Mouse (Mus musculus) layer of hippocampus, adult 9-11 months (tissue): Measurements from ENCODE around the gene Orm2.

ENCODE experiments used
- DNase-seq: peaks from one replicate; pipeline ENCODE4 v3.0.0; 2022

The Orm2 gene

DNA sequence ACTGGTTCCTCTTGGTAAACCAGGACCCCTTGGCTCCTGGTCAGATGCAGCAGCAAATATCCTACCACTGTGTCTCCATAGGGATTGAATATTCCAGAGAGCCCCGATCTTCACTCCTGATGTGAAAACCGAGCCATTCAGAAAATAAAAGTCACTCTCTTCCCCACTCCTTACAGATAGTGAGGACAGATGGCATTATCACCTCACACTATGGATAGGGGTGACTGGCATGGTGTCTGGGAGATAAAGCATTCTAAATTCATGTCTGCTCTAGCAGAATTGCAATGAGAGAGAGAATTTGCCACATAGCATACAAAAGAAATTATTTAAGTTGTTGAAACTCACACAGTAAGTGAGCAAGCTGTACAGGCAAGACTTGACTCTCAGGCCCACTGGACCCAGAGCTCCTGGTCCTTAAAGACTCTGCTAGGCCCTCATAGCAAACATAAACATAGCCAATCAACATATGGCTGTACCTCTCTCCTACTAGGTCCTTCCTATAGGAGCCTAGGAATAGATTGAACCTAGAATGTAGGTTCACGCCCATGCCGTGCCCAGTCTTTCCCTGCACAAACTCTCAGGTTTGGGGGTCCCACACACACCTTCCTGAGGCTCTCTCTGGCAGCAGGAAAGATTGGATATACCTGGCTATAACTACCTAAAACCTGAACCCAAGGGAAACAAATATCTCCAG lies 20.6 kb downstream of the Orm2 start:
- DNase-seq, result no peak

DNA sequence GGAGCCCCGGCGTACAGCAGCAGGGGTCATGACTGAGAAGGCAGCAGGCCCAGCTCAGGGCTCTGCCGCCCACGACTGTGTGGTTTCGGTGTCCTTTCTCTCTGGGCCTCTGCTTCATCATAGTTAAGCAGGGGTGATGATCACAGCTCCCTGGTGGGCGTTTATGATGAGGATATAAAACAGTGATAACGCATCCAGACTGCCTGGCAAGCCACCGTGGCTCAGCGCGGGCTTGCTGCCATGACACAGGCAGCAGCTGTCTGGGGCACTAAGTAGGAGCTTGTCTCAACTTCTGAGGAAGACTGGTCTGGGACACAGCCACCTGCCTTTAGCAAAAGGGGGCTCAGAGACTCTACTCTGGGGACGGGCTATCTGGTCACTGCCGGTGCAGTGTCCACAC lies 21.2 kb downstream of the Orm2 start:
- DNase-seq, result no peak

DNA sequence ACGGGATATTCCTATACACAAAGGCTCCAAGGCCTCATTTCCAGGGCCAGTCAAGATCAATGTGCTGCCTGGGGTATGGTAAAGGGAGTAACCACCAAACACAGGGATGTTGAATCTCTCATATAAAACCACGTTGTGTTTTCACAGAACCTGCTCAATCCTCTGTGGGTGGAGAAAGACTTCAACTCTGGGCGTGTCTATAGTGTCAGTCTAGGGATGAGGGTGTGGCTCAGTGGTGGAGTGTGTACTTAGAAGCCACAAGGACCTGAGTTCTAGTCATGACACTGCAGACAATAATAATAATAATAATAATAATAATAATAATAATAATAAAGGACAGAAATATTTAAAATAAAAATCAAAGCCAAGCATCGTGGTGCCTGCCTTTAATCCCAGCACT lies 22.0 kb downstream of the Orm2 start:
- no peak for DNase-seq

DNA sequence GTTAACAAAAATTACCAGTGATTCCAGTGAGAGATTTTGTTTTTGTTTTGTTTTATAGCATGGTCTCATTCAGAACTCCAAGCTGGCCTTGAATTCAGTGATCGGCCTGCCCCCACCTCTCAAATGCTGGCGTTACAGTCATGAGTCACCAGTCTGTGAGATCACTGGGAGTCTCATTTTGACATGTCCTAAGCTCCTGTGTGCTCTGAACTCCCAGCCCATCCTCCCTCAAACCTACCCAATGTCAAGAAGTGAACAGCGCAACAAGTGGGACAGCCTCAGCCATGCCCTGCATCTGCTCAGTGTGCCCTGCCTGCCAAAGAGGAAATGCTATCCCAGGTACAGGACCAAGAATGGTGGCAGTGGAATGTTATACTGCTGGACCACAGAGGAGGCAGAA lies 23.0 kb downstream of the Orm2 start:
- DNase-seq, result no peak

DNA sequence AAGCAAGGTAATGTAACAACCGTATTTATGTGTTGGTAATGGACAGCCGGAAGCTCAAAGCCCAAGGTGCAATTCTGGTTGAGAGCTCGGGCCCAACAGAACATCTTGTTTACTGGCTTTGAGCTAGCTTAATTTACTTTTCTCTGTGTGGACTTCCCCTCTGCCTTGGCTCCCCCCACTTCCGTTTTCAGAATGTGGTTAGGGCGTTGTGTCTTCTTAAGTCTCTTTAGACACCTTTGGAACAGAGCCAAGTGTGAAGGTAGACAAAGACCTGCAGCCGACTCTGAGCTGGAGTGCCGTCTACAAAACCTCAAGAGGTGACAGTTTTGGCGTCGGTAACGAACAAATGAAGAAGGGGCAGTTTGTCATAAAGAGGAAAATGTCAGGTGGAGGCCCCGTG lies 23.5 kb downstream of the Orm2 start:
- no peak for DNase-seq

- DNase-seq, result no peak
Measured at GRCm38 (mm10) chr4:63388029-63388428, 25.8 kb downstream of the Orm2 start.

DNA sequence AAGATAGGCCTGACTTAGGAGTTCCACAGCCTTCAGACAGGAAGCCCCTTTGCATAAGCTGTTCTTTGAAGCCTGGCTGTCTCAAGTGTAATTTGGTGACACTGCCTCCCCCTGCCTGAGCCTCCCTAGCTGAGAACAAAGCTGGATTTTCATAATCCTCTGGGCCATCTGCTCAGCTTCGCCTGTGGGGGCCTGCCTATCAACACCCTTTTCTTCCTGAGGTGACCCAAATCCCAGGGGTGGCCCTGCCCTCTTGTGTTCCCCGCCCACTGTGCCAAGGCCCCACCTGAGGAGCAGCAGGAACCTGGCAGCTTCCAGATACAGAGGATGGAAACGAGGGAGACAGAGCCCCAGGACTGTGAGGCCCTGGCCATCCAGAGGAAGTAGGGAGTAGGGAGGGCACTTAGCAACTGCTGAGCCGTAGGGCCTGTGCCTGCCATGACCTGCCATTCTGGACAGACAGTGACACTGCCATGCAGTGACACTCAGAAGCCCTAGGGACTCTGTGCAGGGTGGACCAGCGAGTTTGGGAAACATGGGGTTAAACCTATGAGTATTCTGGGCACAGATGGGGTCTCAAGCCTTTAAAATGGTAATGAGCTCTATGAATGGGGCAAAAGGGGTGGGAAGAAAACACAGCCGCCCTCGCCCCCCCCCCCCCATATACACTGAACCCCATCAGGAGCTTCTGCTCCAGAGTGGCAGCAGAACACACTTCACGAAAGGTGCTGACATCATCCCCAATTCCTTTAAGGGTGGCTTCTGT lies 27.1 kb downstream of the Orm2 start:
- DNase-seq, result no peak

DNA sequence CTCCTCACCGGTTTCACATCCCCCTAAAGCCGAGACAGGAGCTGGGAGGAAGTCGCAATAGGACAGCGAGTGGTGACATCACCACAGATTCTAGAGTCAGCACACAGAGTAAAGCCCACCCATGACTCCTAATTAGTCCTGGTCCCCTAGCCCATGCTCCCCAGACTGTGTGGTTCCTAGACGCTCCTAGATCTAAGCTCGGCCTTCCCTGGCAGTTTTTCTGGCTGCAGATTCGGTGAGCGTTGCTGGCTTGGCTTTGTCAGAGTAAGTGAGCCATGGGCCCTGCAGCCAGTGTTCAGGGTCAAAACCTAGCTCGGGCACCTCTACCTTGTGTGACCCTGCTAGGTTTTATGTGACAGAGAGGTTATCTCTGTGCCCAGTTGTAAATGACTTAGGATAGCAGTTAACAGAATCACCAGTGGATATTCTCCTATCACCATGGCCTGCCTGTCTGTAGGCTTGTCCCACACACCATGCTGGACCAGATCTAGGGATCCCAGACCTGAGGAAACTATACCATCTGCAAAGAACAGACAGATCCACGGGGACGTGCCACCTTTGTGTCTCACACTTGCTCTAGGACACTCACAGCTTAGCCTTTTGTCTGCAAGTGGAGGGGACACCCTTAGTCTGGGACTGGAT lies 27.8 kb downstream of the Orm2 start:
- peak; percentile 63 for DNase-seq

DNA sequence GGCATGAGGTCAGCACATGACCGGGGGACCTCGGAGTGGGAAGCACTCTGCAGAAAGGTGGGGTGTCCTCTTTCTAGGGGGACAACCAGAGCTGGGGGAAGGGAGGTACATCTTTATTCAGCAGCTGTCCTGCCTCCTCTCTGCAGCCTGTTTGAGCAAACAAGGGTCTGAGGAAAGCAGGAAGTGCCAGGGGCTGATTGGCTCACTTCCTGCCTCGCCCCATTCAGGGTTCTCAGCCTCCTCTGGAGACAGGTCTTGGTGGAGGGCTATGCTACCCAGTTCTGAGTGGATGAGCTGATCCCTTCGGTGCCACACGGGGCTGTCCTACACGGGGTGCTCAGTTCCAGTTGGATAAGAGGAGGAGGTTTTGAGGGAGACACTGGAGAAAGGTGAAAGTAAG lies 29.1 kb downstream of the Orm2 start:
- no peak for DNase-seq

DNA sequence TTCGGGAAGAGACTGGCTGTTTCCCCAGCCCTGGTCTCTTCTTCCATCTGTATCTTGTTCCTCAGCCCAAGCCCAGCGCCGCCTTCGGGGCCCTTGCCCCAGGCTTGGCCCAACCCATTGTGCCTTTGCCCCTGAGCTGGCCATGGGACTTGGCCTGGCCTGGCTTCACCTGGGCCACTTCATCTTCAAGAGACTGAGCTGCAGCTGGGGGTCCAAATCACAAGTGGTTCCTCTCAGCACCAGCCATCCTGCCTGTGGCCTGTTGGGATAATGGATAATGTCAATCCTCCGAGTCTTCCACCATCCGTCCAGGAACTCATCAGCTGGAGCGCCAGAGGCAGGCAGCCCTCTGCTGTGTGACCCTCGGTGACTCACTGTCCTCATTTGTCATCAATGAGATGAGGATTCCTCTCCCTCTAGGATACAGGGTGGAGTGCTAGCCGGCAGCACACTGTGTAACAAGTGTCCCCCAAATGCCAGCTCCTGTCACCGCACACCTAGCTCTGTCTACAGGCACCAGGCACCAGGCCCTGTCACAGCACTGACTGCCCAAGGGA lies 35.8 kb downstream of the Orm2 start:
- no peak for DNase-seq

DNA sequence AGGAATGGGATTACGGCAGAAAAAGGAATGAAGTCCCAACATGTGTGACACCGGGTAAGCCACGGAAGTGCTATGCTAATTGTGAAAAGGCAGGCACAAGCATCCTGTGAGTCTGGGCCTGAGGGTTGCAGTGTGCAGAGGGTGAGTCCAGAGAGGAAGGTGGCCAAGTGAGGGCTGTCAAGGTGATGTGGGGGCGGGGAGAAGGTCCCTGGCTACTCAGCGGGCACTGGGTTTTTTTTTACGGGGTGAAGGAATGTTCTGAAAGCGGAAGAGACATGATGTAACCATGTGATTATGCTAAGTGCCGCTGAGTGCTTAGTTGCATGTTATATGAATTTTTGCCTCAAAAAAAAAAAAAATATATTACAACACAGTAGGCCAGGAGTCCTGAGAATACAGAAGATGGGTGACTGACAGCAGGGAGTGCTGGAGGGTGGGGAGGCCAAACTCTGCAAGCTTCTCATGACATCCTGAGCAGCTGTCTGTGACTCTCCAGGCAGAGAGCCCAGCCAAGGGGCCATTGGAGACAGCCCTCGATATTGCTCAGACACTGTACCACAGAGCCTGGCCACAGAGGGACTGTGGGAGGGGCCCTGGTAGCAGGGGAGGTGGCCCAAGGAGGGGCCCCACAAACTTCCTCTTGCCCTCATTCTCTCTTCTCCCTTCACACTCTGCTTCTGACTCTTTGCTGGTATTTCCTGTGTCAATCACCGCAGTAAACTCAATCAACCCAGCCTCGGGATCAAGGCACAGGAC lies 36.8 kb downstream of the Orm2 start:
- DNase-seq, result peak; percentile 72

GRCm38 (mm10) chr4:63399691-63400270 lies 37.5 kb downstream of the Orm2 start:
- no peak for DNase-seq

GRCm38 (mm10) chr4:63400541-63401306 lies 38.5 kb downstream of the Orm2 start:
- DNase-seq, result no peak

DNA sequence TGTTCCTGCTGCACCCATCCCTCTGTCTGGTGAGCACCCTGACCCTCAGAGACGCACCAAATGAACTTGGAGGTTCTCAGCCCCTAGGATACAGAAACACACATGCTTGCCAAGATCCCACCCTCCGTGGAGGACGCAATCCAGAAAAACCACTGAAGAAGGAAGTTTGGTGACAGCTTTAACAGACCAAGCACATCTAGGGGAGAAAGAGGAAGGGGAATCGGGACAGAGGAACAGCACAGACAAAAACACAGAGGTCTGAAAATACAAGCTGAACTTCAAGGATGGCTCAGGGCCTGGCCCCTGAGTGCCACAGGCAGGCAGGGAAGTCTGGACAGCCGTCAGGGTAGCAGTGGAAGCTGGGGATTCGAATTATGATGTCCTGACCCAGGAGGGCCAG lies 39.4 kb downstream of the Orm2 start:
- DNase-seq, result no peak

- DNase-seq, result no peak
Measured at GRCm38 (mm10) chr4:63402056-63402455, 39.8 kb downstream of the Orm2 start.

- DNase-seq, result no peak
Measured at GRCm38 (mm10) chr4:63402558-63402957, 40.3 kb downstream of the Orm2 start.

DNA sequence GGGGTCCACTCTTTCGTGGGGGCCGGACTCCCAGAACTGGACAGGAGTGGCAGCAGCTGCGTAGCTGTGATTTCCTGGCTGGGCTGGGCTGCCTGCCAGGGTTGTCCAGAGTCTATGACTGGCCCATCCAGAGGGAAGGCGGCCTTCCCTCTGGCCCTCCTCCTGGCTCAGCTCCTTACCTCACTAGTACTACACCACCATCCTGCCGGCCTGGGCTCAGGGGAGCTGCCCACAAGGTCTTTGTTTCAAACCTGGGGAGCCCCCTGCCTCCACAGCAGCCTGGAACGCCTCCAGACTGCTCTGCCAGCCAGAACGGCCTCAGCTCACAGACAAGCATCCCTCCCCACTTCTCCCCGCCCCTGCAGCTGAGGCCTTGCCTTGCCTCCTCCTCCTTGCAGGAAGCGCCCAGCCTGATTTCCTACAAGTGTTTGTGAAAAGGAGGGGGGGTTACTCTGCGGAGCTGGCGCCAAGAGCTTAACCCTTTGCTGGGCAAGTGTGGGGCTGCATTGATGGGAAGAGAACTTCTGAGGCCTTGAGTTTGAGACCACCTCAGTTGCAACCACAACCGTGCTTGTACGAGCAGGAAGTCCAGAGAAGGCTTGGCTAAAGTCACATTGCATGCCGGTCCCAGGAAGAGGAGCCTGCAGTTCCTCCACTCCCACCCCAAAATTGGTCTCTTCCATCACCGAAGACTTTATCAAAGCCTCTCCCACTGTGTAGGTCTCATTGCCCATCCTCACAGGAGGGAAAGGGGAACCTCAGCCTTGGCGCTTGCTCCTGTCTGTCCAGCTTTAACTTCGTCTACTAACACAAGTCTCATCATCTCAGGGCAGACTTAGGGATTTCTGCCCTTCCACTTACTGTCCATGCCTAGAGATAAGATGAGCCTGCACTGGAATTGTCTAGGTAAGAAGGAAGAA lies 41.1 kb downstream of the Orm2 start, which contains the start of gene Akna:
TSS of gene Akna (minus strand) at position 315 of the 920 bp plus-strand sequence.
- peak; percentile 83 for DNase-seq

DNA sequence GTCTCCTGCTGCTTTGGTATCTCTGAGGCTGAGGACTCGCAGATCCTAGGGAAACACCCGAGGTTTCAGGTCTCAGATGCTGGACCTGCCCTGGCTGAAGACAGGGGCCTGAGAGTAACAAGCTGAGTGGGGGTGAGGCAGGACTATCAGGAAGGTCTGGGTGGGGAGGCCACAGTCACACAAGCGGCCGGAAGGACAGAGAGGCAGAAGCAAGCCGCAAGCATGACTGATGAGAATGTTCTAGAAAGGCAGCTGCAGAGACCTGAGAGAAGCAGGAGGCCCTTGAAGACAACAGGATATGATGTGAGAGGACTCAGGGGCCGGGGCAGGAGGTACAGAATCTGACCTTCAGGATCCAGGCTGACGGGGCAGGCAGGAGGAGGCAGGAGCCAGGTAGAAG lies 42.0 kb downstream of the Orm2 start:
- no peak for DNase-seq

- no peak for DNase-seq
Measured at GRCm38 (mm10) chr4:63405051-63405450, 42.8 kb downstream of the Orm2 start.

DNA sequence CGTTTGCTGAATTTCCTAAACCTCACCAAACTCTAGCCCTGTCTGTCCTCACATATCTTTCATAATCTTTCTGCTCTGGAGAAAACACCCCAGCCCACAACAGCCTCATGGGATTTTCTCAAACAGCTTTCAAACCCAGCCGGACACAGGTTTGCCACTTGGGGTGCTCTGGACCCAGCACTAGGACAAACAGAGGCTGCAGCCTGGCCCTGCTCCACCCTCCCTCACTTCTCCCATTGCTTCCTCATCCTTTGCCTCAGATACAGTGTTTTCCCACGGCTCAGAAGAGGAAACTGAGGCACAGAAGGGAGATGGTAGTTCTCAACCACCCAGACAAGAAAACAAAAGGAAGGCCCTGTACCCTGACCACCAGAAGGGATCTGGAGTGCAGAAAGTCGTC lies 43.4 kb downstream of the Orm2 start:
- no peak for DNase-seq

- no peak for DNase-seq
Measured at GRCm38 (mm10) chr4:63408247-63408646, 46.0 kb downstream of the Orm2 start.
